Mouse (Mus musculus) effector memory CD4-positive, alpha-beta T cell, adult 7 months (primary cell): ENCODE data around the gene Fmo2. TPM values are rescaled to one million over a fixed set of nuclear protein-coding genes. Genes with fewer than 3 reads are reported as not detected.

Experiments
- polyA plus RNA-seq: library from polyadenylated mRNA; unstranded; fragments of 100-300 nt; shearing (Covaris generic); gene quantifications from one replicate; pipeline ENCODE4 v1.2.1, GENCODE M21; 2017

Fmo2 gene
- not detected for polyA plus RNA-seq

DNA sequence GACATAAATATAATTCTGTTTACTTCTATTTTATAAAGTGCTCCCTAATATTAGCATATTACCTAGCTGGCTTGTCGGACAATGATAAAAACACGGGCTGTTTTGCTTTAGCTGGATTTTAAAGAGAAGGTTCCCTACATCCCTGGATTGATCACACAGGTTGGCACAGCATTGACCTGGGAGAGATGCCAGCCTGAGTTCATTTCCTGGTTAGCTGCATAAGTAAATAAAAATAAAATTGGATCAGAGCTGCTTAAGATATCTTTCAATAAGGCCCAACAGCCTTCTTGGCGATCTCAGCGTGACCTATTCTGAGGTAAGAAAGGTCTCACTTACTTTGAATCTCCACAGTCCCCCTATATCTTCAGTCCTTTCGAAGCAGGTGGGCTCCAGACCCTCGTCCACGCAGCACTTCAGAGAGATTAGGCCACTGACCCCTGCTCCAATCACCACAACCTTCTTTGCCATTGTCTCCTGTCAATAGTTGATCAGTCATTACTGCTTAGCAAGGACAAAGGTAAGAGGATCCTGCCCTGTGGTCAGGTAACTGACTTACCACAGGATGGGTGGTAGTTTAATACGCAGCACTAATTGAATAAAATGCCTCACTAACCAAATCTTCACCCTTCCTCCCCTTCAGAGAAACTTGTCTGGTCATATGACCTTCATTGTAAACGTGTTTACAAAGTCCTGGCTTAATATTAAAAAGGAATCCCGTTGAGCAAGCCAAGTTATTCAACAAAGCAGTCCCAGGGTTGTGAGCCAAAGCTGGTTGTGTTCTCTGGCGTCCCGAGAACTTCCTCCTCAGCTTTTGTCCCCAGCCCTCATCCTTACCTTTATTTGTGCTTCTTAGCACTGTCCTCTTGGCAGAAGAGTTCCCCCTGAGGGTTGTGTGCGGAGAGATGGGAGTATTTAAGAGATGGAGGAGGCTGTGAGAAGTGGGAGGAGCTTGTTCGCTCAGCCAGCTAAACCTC lies at the start of gene Fmo2:
Gene Fmo2 (minus strand): TSS at position 889 of the 974 bp plus-strand sequence.

DNA sequence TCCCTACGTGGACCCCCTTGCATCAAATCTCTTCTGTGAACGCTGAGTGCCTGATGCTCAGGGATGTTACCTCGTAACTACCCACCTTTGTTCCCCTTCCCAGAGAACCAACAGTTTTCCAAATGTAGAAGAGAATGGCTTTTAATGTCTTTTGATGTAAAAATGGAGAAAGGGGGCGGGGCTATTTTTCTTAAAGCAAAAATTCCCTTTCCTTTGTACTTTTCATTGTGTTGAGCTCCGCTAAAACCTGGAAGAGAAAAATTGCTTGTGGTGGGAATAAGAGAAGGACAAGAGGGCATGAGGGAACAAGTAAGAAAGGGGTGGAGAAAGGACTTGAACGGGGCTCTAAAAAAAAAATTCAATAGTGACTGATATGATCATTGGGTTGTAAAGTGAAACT lies 38.9 kb upstream of the Fmo2 start, which contains the start of gene Fmo6:
Gene Fmo6 (minus strand): TSS at position 101 of the 400 bp plus-strand sequence.

DNA sequence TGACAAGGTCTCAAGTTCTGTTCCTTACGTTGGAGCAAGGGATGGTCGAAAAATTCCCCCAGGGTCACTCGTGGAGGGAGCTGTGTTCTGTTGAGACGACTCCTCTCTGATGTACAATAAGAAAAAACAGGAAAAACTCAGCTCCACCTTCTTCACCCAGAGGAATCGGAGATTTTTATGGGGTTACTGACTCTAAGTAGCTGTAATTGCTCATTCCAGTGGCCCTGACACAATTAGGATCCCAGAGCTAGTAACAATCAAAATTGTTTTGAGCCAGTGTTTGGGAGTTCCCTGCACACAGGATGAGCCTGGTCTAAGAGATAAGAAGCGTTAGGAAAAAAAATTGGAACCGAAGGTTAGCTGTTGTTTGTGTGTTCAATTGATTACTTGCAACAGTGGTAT lies 32.2 kb downstream of the Fmo2 start, which contains the start of gene Fmo1:
Gene Fmo1 (minus strand): TSS at position 331 of the 402 bp plus-strand sequence.

Other genes starting within 250 kb of the Fmo2 start
- not detected for gene Myocos, start 240.5 kb downstream of the Fmo2 start, polyA plus RNA-seq
- 208 TPM for gene Prrc2c, start 158.2 kb downstream of the Fmo2 start, polyA plus RNA-seq
- gene Fmo4, start 84.8 kb downstream of the Fmo2 start, polyA plus RNA-seq = not detected
- gene Fmo1, start 32.1 kb downstream of the Fmo2 start, polyA plus RNA-seq = 0.39 TPM
- gene Fmo6, start 38.8 kb upstream of the Fmo2 start, polyA plus RNA-seq = 0.22 TPM
- gene Fmo3, start 85.8 kb upstream of the Fmo2 start, polyA plus RNA-seq = not detected
- gene Mroh9, start 186.9 kb upstream of the Fmo2 start, polyA plus RNA-seq = not detected